Mouse (Mus musculus): ENCODE measurements around the gene Lsm11.

GRCm38 (mm10) chr11:45884029-45884428, 60.7 kb downstream of the Lsm11 start:
- TF ChIP-seq GATA1 (IDR thresholded peaks at IDR 0.05; ENCODE audit: borderline replicate concordance, low read length), result no peak
- 0 out of 2 replicates have a peak, but pooled peaks have one; percentile 7 for TF ChIP-seq CTCF (IDR thresholded peaks at IDR 0.05; ENCODE audit: low read depth, low read length)
- no peak for TF ChIP-seq POLR2AphosphoS5 (IDR thresholded peaks at IDR 0.05; ENCODE audit: insufficient replicate concordance, low read depth, low read length)
- no peak for TF ChIP-seq TAL1 (conservative IDR thresholded peaks at IDR 0.05; ENCODE audit: low read depth, low read length)
- no peak for TF ChIP-seq GATA2 (IDR thresholded peaks at IDR 0.05; ENCODE audit: borderline replicate concordance, low read depth, low read length)
